Mouse (Mus musculus): Measurements from ENCODE around the gene Kmt2e. TPM values are rescaled to one million over a fixed set of nuclear protein-coding genes. Genes with fewer than 3 reads are reported as not detected.

Gene Kmt2e
- polyA plus RNA-seq, 1 experiment from 2014 or later = 198 TPM

- H3K27ac ChIP-seq (ENCODE audit: low read length) = no peak overlapping the region
- H3K9ac ChIP-seq (replicated peaks; ENCODE audit: low read depth, low read length) = no peak overlapping the region
- H3K9me3 ChIP-seq (ENCODE audit: control insufficient read depth, low read length) = no peaks in the 10 kb centered on the region
- no peaks in the 10 kb centered on the region for H3K27me3 ChIP-seq (replicated peaks; ENCODE audit: control insufficient read depth, insufficient read depth, low read length)
- peaks cover 37% of the 10 kb centered on the region for H3K4me1 ChIP-seq (replicated peaks; ENCODE audit: control insufficient read depth, insufficient read depth, low read length)
- 92% methylated on average over 2 of the region's 2 CpGs for WGBS
- H3K4me3 ChIP-seq (replicated peaks; ENCODE audit: low read length) = no peak overlapping the region
- no peak overlapping the region for H3K4me2 ChIP-seq (ENCODE audit: low read length)
- ATAC-seq = no peak
- peaks cover 2% of the 10 kb centered on the region; the same call in 1 of the 2 replicates for H3K36me3 ChIP-seq (ENCODE audit: control insufficient read depth, insufficient read depth)
These were observed 12.8 kb upstream of the Kmt2e start for GRCm38 (mm10) chr5:23421440-23421839.

GRCm38 (mm10) chr5:23423036-23423435 lies 11.2 kb upstream of the Kmt2e start:
- no peaks in the 10 kb centered on the region for H3K9me3 ChIP-seq (ENCODE audit: control insufficient read depth, low read length)
- ATAC-seq = no peak
- H3K4me1 ChIP-seq (replicated peaks; ENCODE audit: control insufficient read depth, insufficient read depth, low read length) = peaks cover 33% of the 10 kb centered on the region
- no peaks in the 10 kb centered on the region for H3K27me3 ChIP-seq (replicated peaks; ENCODE audit: control insufficient read depth, insufficient read depth, low read length)
- H3K36me3 ChIP-seq (ENCODE audit: control insufficient read depth, insufficient read depth) = peaks cover 8% of the 10 kb centered on the region; the same call in 1 of the 2 replicates
- 90% methylated on average over 3 of the region's 3 CpGs for WGBS
- H3K9ac ChIP-seq (replicated peaks; ENCODE audit: low read depth, low read length) = no peak overlapping the region
- no peak overlapping the region for H3K4me2 ChIP-seq (ENCODE audit: low read length)
- no peak overlapping the region for H3K27ac ChIP-seq (ENCODE audit: low read length)
- no peak overlapping the region for H3K4me3 ChIP-seq (replicated peaks; ENCODE audit: low read length)

GRCm38 (mm10) chr5:23427501-23427900 lies 6.7 kb upstream of the Kmt2e start:
- ATAC-seq = no peak
- H3K27me3 ChIP-seq (replicated peaks; ENCODE audit: control insufficient read depth, insufficient read depth, low read length) = no peaks in the 10 kb centered on the region
- peaks cover 30% of the 10 kb centered on the region for H3K4me1 ChIP-seq (replicated peaks; ENCODE audit: control insufficient read depth, insufficient read depth, low read length)
- peaks cover 6% of the 10 kb centered on the region; the same call in 1 of the 2 replicates for H3K36me3 ChIP-seq (ENCODE audit: control insufficient read depth, insufficient read depth)
- no peak overlapping the region for H3K4me3 ChIP-seq (replicated peaks; ENCODE audit: low read length)
- H3K4me2 ChIP-seq (ENCODE audit: low read length) = no peak overlapping the region
- 23% methylated on average over 1 of the region's 1 CpGs for WGBS
- no peak overlapping the region for H3K9ac ChIP-seq (replicated peaks; ENCODE audit: low read depth, low read length)
- H3K27ac ChIP-seq (ENCODE audit: low read length) = no peak overlapping the region
- H3K9me3 ChIP-seq (ENCODE audit: control insufficient read depth, low read length) = no peaks in the 10 kb centered on the region

- no peaks in the 10 kb centered on the region for H3K27me3 ChIP-seq (replicated peaks; ENCODE audit: control insufficient read depth, insufficient read depth, low read length)
- WGBS = 8% methylated on average over 10 of the region's 10 CpGs
- ATAC-seq = no peak
- peaks cover 6% of the 10 kb centered on the region; the same call in 1 of the 2 replicates for H3K36me3 ChIP-seq (ENCODE audit: control insufficient read depth, insufficient read depth)
- peak overlapping the region; percentile 40 for H3K4me3 ChIP-seq (replicated peaks; ENCODE audit: low read length)
- H3K4me1 ChIP-seq (replicated peaks; ENCODE audit: control insufficient read depth, insufficient read depth, low read length) = peaks cover 25% of the 10 kb centered on the region
- H3K9ac ChIP-seq (replicated peaks; ENCODE audit: low read depth, low read length) = peak overlapping the region; percentile 28
- peak overlapping the region; percentile 75 for H3K27ac ChIP-seq (ENCODE audit: low read length)
- H3K9me3 ChIP-seq (ENCODE audit: control insufficient read depth, low read length) = no peaks in the 10 kb centered on the region
- H3K4me2 ChIP-seq (ENCODE audit: low read length) = peak overlapping the region; percentile 60
These were observed 3.0 kb upstream of the Kmt2e start for GRCm38 (mm10) chr5:23431070-23431864.

GRCm38 (mm10) chr5:23431948-23432707 lies 2.1 kb upstream of the Kmt2e start:
- no peaks in the 10 kb centered on the region for H3K9me3 ChIP-seq (ENCODE audit: control insufficient read depth, low read length)
- ATAC-seq = no peak
- peak overlapping the region; percentile 100 for H3K9ac ChIP-seq (replicated peaks; ENCODE audit: low read depth, low read length)
- 1% methylated on average over 10 of the region's 10 CpGs for whole genome bisulfite sequencing
- H3K4me3 ChIP-seq (replicated peaks; ENCODE audit: low read length) = peak overlapping the region; percentile 100
- no peaks in the 10 kb centered on the region for H3K27me3 ChIP-seq (replicated peaks; ENCODE audit: control insufficient read depth, insufficient read depth, low read length)
- H3K27ac ChIP-seq (ENCODE audit: low read length) = peak overlapping the region; percentile 98
- peaks cover 3% of the 10 kb centered on the region; the same call in 1 of the 2 replicates for H3K36me3 ChIP-seq (ENCODE audit: control insufficient read depth, insufficient read depth)
- H3K4me1 ChIP-seq (replicated peaks; ENCODE audit: control insufficient read depth, insufficient read depth, low read length) = peaks cover 20% of the 10 kb centered on the region
- H3K4me2 ChIP-seq (ENCODE audit: low read length) = peak overlapping the region; percentile 58

- peak; percentile 90 for ATAC-seq
- H3K9me3 ChIP-seq (ENCODE audit: control insufficient read depth, low read length) = no peaks in the 10 kb centered on the region
- H3K4me3 ChIP-seq (replicated peaks; ENCODE audit: low read length) = peak overlapping the region; percentile 100
- peak overlapping the region; percentile 71 for H3K4me2 ChIP-seq (ENCODE audit: low read length)
- H3K9ac ChIP-seq (replicated peaks; ENCODE audit: low read depth, low read length) = peak overlapping the region; percentile 100
- H3K27me3 ChIP-seq (replicated peaks; ENCODE audit: control insufficient read depth, insufficient read depth, low read length) = no peaks in the 10 kb centered on the region
- no peaks in the 10 kb centered on the region for H3K36me3 ChIP-seq (ENCODE audit: control insufficient read depth, insufficient read depth)
- under 1% methylated on average over 59 of the region's 61 CpGs for WGBS
- peak overlapping the region; percentile 98 for H3K27ac ChIP-seq (ENCODE audit: low read length)
- H3K4me1 ChIP-seq (replicated peaks; ENCODE audit: control insufficient read depth, insufficient read depth, low read length) = peaks cover 17% of the 10 kb centered on the region
These were observed 1.3 kb upstream of the Kmt2e start for GRCm38 (mm10) chr5:23432708-23433645.

- no peaks in the 10 kb centered on the region for H3K27me3 ChIP-seq (replicated peaks; ENCODE audit: control insufficient read depth, insufficient read depth, low read length)
- no peaks in the 10 kb centered on the region for H3K36me3 ChIP-seq (ENCODE audit: control insufficient read depth, insufficient read depth)
- H3K9me3 ChIP-seq (ENCODE audit: control insufficient read depth, low read length) = no peaks in the 10 kb centered on the region
- peaks cover 13% of the 10 kb centered on the region for H3K4me1 ChIP-seq (replicated peaks; ENCODE audit: control insufficient read depth, insufficient read depth, low read length)
- WGBS = under 1% methylated on average over 45 of the region's 46 CpGs
- H3K27ac ChIP-seq (ENCODE audit: low read length) = peak overlapping the region; percentile 98
- peak overlapping the region; percentile 55 for H3K4me2 ChIP-seq (ENCODE audit: low read length)
- peak overlapping the region; percentile 100 for H3K9ac ChIP-seq (replicated peaks; ENCODE audit: low read depth, low read length)
- peak; percentile 24 for ATAC-seq
- peak overlapping the region; percentile 100 for H3K4me3 ChIP-seq (replicated peaks; ENCODE audit: low read length)
These were observed 599 bp downstream of the Kmt2e start for GRCm38 (mm10) chr5:23434598-23435481.

GRCm38 (mm10) chr5:23435482-23436125 lies 1.4 kb downstream of the Kmt2e start:
- H3K9ac ChIP-seq (replicated peaks; ENCODE audit: low read depth, low read length) = peak overlapping the region; percentile 100
- H3K27ac ChIP-seq (ENCODE audit: low read length) = peak overlapping the region; percentile 98
- peaks cover 11% of the 10 kb centered on the region for H3K4me1 ChIP-seq (replicated peaks; ENCODE audit: control insufficient read depth, insufficient read depth, low read length)
- no peaks in the 10 kb centered on the region for H3K9me3 ChIP-seq (ENCODE audit: control insufficient read depth, low read length)
- H3K36me3 ChIP-seq (ENCODE audit: control insufficient read depth, insufficient read depth) = no peaks in the 10 kb centered on the region
- 0% methylated on average over 13 of the region's 13 CpGs for WGBS
- H3K27me3 ChIP-seq (replicated peaks; ENCODE audit: control insufficient read depth, insufficient read depth, low read length) = no peaks in the 10 kb centered on the region
- peak overlapping the region; percentile 55 for H3K4me2 ChIP-seq (ENCODE audit: low read length)
- no peak for ATAC-seq
- peak overlapping the region; percentile 100 for H3K4me3 ChIP-seq (replicated peaks; ENCODE audit: low read length)

All from forebrain, embryonic 16.5 days (tissue).